Mouse (Mus musculus) kidney, postnatal 0 days (tissue): ENCODE data around the gene Usp33. TPM values are rescaled to one million over a fixed set of nuclear protein-coding genes. Genes with fewer than 3 reads are reported as not detected.

Experiments
- ATAC-seq: fragments of 200-750 bp; cut with Nextera tagmentation; replicated peaks from 2 replicates; pipeline ENCODE4 v1.8.0; 2017; ENCODE audit warnings: low read depth, moderate number of reproducible peaks, moderate TSS enrichment, moderate library complexity; ENCODE audit not compliant: low FRiP score
- DNase-seq: peaks from one replicate; pipeline ENCODE4 v3.0.0-alpha.2; 2016; ENCODE audit warnings: low spot score
- H3K27ac ChIP-seq: fragments of 300-500 bp; sonication (generic); 2 replicates; pipeline ENCODE4 v1.5.1; 2014; ENCODE audit warnings: mild to moderate bottlenecking
- H3K27me3 ChIP-seq: fragments of 300-500 bp; sonication (generic); 2 replicates; pipeline ENCODE4 v1.6.1; 2014; ENCODE audit warnings: low read length, mixed read lengths; ENCODE audit not compliant: insufficient read depth
- H3K36me3 ChIP-seq: fragments of 300-500 bp; sonication (generic); 2 replicates; pipeline ENCODE4 v1.6.1; 2014; ENCODE audit warnings: low read length, mixed read lengths; ENCODE audit not compliant: insufficient read depth
- H3K4me1 ChIP-seq: fragments of 300-500 bp; sonication (generic); replicated peaks from 2 replicates; pipeline ENCODE4 v1.6.1; 2014; ENCODE audit warnings: antibody characterized with exemption, low read length, mixed read lengths; ENCODE audit not compliant: insufficient read depth
- H3K4me2 ChIP-seq: fragments of 300-500 bp; sonication (generic); 2 replicates; pipeline ENCODE4 v1.6.1; 2014; ENCODE audit warnings: mild to moderate bottlenecking, low read length, moderate library complexity, mixed read lengths
- H3K4me3 ChIP-seq: fragments of 300-500 bp; sonication (generic); replicated peaks from 2 replicates; pipeline ENCODE4 v1.5.1; 2014; ENCODE audit warnings: low read depth, low read length
- H3K9ac ChIP-seq: fragments of 300-500 bp; sonication (generic); 2 replicates; pipeline ENCODE4 v1.6.1; 2014; ENCODE audit warnings: low read depth, low read length
- H3K9me3 ChIP-seq: fragments of 300-500 bp; sonication (generic); replicated peaks from 2 replicates; pipeline ENCODE4 v1.6.1; 2016; ENCODE audit warnings: low read length, inconsistent platforms, mixed read lengths
- CTCF ChIP-seq: IDR thresholded peaks from 2 replicates; pipeline ENCODE4 v1.5.1; 2016; ENCODE audit warnings: antibody characterized with exemption, low read depth, mild to moderate bottlenecking, moderate library complexity
- WGBS: fragments of 180-500 bp; shearing (Covaris S2); extraction: QIAGEN DNeasy Blood & Tissue Kit; methylation state at CpG from one replicate; pipeline ENCODE4 v1.1.7; 2014; 5-methylcytosine and 5-hydroxymethylcytosine counted together
- polyA plus RNA-seq: library from polyadenylated mRNA; unstranded; fragments of >200 nt; fragmentation: Nextera tagmentation; extraction: Ambion mirVana; gene quantifications from 2 replicates; pipeline ENCODE4 v1.2.1, GENCODE M21; 2015

Usp33 gene
- 30.5 and 30.7 TPM in 2 replicates for polyA plus RNA-seq

GRCm38 (mm10) chr3:152345732-152346632, at the start of gene Usp33:
Gene Usp33, plus strand, starts transcription at chr3:152346478.
- ATAC-seq = peak; percentile 96
- Histone ChIP-seq H3K4me3 (peak within 1 kb of the TSS; percentile 56), H3K9me3 (no peaks in the 10 kb centered on the region), H3K9ac (peak within 1 kb of the TSS; percentile 83), H3K27me3 (no peaks in the 10 kb centered on the region), H3K36me3 (no peaks in the 10 kb centered on the region), H3K27ac (peak within 1 kb of the TSS; percentile 65; the same call in 1 of the 2 replicates), H3K4me2 (peak within 1 kb of the TSS; percentile 52), H3K4me1 (peaks cover 4% of the 10 kb centered on the region; the same call in 1 of the 2 replicates)
- TF ChIP-seq CTCF = 0 out of 2 replicates have a peak, but pooled peaks have one; percentile 7
- DNase-seq = peak; percentile 94
- 9% methylated on average over 32 of the region's 44 CpGs for WGBS

- Histone ChIP-seq H3K36me3 (0 out of 2 replicates have a peak, but pooled peaks cover 9% of the 10 kb centered on the region), H3K27me3 (no peaks in the 10 kb centered on the region), H3K4me1 (no peaks in the 10 kb centered on the region), H3K9ac (no peak overlapping the region), H3K4me3 (no peak overlapping the region), H3K9me3 (no peaks in the 10 kb centered on the region), H3K4me2 (no peak overlapping the region), H3K27ac (peak overlapping the region; percentile 75)
- peak; percentile 53 for TF ChIP-seq CTCF
- 58% methylated on average over 14 of the region's 14 CpGs for WGBS
- ATAC-seq (peak; percentile 39; the same call in 1 of the 2 replicates), DNase-seq (peak; percentile 86)
Observed at GRCm38 (mm10) chr3:152300376-152301337, 45.6 kb upstream of the Usp33 start.

DNA sequence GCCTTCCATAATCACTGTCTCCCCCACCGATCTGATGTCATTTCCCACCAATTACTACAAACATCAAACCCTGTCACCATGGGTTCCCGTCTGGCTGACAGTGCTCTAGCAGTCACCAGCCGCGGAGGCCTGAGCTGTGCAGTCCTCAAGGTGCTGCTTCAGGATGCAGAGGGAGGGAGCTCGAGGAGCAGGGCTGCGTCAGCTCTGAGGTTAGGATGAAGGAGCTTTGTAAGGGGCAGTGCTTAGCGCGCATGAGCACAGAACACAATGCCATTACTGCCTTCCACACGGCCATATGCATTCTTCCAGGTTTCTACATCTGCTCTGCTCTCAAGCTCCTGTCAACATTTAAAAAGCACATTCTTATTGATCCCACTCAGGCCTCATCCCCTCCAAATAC, 43.3 kb upstream of the Usp33 start:
- Histone ChIP-seq H3K27me3 (no peaks in the 10 kb centered on the region), H3K9me3 (no peaks in the 10 kb centered on the region), H3K27ac (no peak overlapping the region), H3K9ac (no peak overlapping the region), H3K4me1 (no peaks in the 10 kb centered on the region), H3K4me2 (no peak overlapping the region), H3K36me3 (0 out of 2 replicates have a peak, but pooled peaks cover 9% of the 10 kb centered on the region), H3K4me3 (no peak overlapping the region)
- no peak for DNase-seq
- TF ChIP-seq CTCF = no peak
- WGBS = 81% methylated on average over 9 of the region's 9 CpGs
- no peak for ATAC-seq

DNA sequence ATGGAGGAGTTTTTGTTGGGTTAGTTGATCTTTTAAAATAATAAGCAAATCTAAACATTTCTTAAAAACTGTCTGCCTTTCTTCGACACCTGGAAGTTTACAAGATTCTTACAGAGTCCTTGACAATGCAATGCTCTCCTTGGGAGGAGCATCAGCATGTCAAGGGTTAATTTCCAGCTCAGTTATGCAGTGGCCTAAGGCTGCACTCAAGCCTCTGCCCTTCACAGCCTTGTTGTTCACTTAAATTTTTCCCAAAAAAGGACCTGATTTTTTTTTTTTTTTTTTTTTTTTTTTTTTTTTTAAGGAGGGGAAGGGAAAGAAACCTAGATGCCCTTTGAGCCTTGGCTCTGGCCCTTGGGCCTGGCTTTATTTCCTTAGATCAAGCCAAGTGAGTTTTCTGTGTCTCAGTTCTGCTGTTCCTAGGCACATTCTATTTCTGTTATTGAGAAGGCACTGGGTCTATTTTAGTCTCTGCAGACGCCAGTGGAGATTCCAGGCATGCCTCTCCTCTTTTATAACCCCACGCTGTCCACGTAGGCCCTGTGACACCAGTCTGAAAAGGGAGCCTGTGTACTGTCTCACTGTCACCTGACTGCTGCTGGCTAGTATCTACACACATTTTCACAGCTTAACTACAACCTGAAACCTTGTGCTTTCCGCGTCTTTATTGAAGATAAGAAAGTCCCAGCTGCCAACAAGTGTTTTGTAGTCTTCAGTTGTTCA, 42.0 kb upstream of the Usp33 start:
- ATAC-seq (no peak), DNase-seq (peak; percentile 36)

GRCm38 (mm10) chr3:152305080-152305479, 41.2 kb upstream of the Usp33 start:
- Histone ChIP-seq H3K36me3 (0 out of 2 replicates have a peak, but pooled peaks cover 9% of the 10 kb centered on the region), H3K4me2 (no peak overlapping the region), H3K27ac (0 out of 2 replicates have a peak overlapping the region, but pooled peaks have one; percentile 38), H3K9ac (no peak overlapping the region), H3K9me3 (no peaks in the 10 kb centered on the region), H3K27me3 (no peaks in the 10 kb centered on the region), H3K4me3 (no peak overlapping the region), H3K4me1 (no peaks in the 10 kb centered on the region)
- WGBS = 83% methylated on average over 8 of the region's 8 CpGs
- no peak for ATAC-seq
- TF ChIP-seq CTCF = no peak
- no peak for DNase-seq

More for the DNA sequence above, 42.0 kb upstream of the Usp33 start:
- H3K9me3 ChIP-seq = no peaks in the 10 kb centered on the region
- WGBS = 57% methylated on average over 6 of the region's 6 CpGs
- no peak overlapping the region for H3K4me3 ChIP-seq
- no peak for TF ChIP-seq CTCF
- H3K4me1 ChIP-seq = no peaks in the 10 kb centered on the region
- H3K27me3 ChIP-seq = no peaks in the 10 kb centered on the region
- 0 out of 2 replicates have a peak, but pooled peaks cover 9% of the 10 kb centered on the region for H3K36me3 ChIP-seq
- peak overlapping the region; percentile 38; the same call in 1 of the 2 replicates for H3K27ac ChIP-seq
- H3K4me2 ChIP-seq = no peak overlapping the region
- H3K9ac ChIP-seq = no peak overlapping the region
